Mouse (Mus musculus): ENCODE results near the gene Fndc8. TPM values are rescaled to one million over a fixed set of nuclear protein-coding genes. Genes with fewer than 3 reads are reported as not detected.

Gene Fndc8
- polyA plus RNA-seq, 1 experiment from 2014 or later: 0.22 TPM

- Histone ChIP-seq H3K4me3 (ENCODE audit: low read depth, low read length) (no peak overlapping the region), H3K27me3 (replicated peaks; ENCODE audit: control insufficient read depth, insufficient read depth, low read length) (no peaks in the 10 kb centered on the region), H3K4me1 (replicated peaks; ENCODE audit: control insufficient read depth, insufficient read depth, low read length) (no peaks in the 10 kb centered on the region), H3K4me2 (ENCODE audit: low read length) (no peak overlapping the region), H3K9me3 (ENCODE audit: control insufficient read depth, low read length) (no peaks in the 10 kb centered on the region), H3K27ac (ENCODE audit: low read depth) (no peak overlapping the region), H3K9ac (ENCODE audit: low read length) (no peak overlapping the region), H3K36me3 (ENCODE audit: control insufficient read depth, insufficient read depth, low read length) (peaks cover 30% of the 10 kb centered on the region)
- 88% methylated on average over 10 of the region's 10 CpGs for WGBS
- no peak for DNase-seq (ENCODE audit: low spot score)
- 0 out of 2 replicates have a peak, but pooled peaks have one; percentile 20 for ATAC-seq (replicated peaks; ENCODE audit: low FRiP score, low TSS enrichment, low read depth)
Measured at GRCm38 (mm10) chr11:82897478-82897877, 5.6 kb downstream of the Fndc8 start.

- H3K9ac ChIP-seq (ENCODE audit: low read length): no peak overlapping the region
- H3K27me3 ChIP-seq (replicated peaks; ENCODE audit: control insufficient read depth, insufficient read depth, low read length): no peaks in the 10 kb centered on the region
- peaks cover 53% of the 10 kb centered on the region for H3K36me3 ChIP-seq (ENCODE audit: control insufficient read depth, insufficient read depth, low read length)
- H3K4me1 ChIP-seq (replicated peaks; ENCODE audit: control insufficient read depth, insufficient read depth, low read length): no peaks in the 10 kb centered on the region
- H3K4me2 ChIP-seq (ENCODE audit: low read length): no peak overlapping the region
- ATAC-seq (replicated peaks; ENCODE audit: low FRiP score, low TSS enrichment, low read depth) (no peak), DNase-seq (ENCODE audit: low spot score) (no peak)
- H3K4me3 ChIP-seq (ENCODE audit: low read depth, low read length): no peak overlapping the region
- WGBS: 93% methylated on average over 5 of the region's 5 CpGs
- no peak overlapping the region for H3K27ac ChIP-seq (ENCODE audit: low read depth)
- H3K9me3 ChIP-seq (ENCODE audit: control insufficient read depth, low read length): no peaks in the 10 kb centered on the region
Measured at GRCm38 (mm10) chr11:82899720-82900119, 7.8 kb downstream of the Fndc8 start.

GRCm38 (mm10) chr11:82901606-82902310 lies 9.8 kb downstream of the Fndc8 start:
- Histone ChIP-seq H3K4me1 (replicated peaks; ENCODE audit: control insufficient read depth, insufficient read depth, low read length) (no peaks in the 10 kb centered on the region), H3K27ac (ENCODE audit: low read depth) (no peak overlapping the region), H3K9me3 (ENCODE audit: control insufficient read depth, low read length) (no peaks in the 10 kb centered on the region), H3K9ac (ENCODE audit: low read length) (no peak overlapping the region), H3K4me2 (ENCODE audit: low read length) (no peak overlapping the region), H3K4me3 (ENCODE audit: low read depth, low read length) (no peak overlapping the region), H3K27me3 (replicated peaks; ENCODE audit: control insufficient read depth, insufficient read depth, low read length) (no peaks in the 10 kb centered on the region), H3K36me3 (ENCODE audit: control insufficient read depth, insufficient read depth, low read length) (peaks cover 73% of the 10 kb centered on the region)
- ATAC-seq (replicated peaks; ENCODE audit: low FRiP score, low TSS enrichment, low read depth) (no peak), DNase-seq (ENCODE audit: low spot score) (no peak)
- WGBS: 93% methylated on average over 20 of the region's 20 CpGs

GRCm38 (mm10) chr11:82904952-82905351 lies 13.0 kb downstream of the Fndc8 start:
- ATAC-seq (replicated peaks; ENCODE audit: low FRiP score, low TSS enrichment, low read depth) (no peak), DNase-seq (ENCODE audit: low spot score) (no peak)
- no peaks in the 10 kb centered on the region for H3K9me3 ChIP-seq (ENCODE audit: control insufficient read depth, low read length)
- H3K27ac ChIP-seq (ENCODE audit: low read depth): no peak overlapping the region
- peaks cover 70% of the 10 kb centered on the region for H3K36me3 ChIP-seq (ENCODE audit: control insufficient read depth, insufficient read depth, low read length)
- H3K9ac ChIP-seq (ENCODE audit: low read length): no peak overlapping the region
- WGBS: 63% methylated on average over 8 of the region's 8 CpGs
- H3K4me3 ChIP-seq (ENCODE audit: low read depth, low read length): no peak overlapping the region
- H3K4me2 ChIP-seq (ENCODE audit: low read length): no peak overlapping the region
- no peaks in the 10 kb centered on the region for H3K27me3 ChIP-seq (replicated peaks; ENCODE audit: control insufficient read depth, insufficient read depth, low read length)
- peaks cover 3% of the 10 kb centered on the region; the same call in 1 of the 2 replicates for H3K4me1 ChIP-seq (replicated peaks; ENCODE audit: control insufficient read depth, insufficient read depth, low read length)

GRCm38 (mm10) chr11:82905816-82906215 lies 13.9 kb downstream of the Fndc8 start:
- Histone ChIP-seq H3K9me3 (ENCODE audit: control insufficient read depth, low read length) (no peaks in the 10 kb centered on the region), H3K36me3 (ENCODE audit: control insufficient read depth, insufficient read depth, low read length) (peaks cover 61% of the 10 kb centered on the region), H3K9ac (ENCODE audit: low read length) (no peak overlapping the region), H3K4me3 (ENCODE audit: low read depth, low read length) (no peak overlapping the region), H3K4me1 (replicated peaks; ENCODE audit: control insufficient read depth, insufficient read depth, low read length) (peaks cover 3% of the 10 kb centered on the region; the same call in 1 of the 2 replicates), H3K27ac (ENCODE audit: low read depth) (no peak overlapping the region), H3K4me2 (ENCODE audit: low read length) (no peak overlapping the region), H3K27me3 (replicated peaks; ENCODE audit: control insufficient read depth, insufficient read depth, low read length) (no peaks in the 10 kb centered on the region)
- 93% methylated on average over 5 of the region's 5 CpGs for WGBS
- ATAC-seq (replicated peaks; ENCODE audit: low FRiP score, low TSS enrichment, low read depth) (no peak), DNase-seq (ENCODE audit: low spot score) (no peak)

- peak within 1 kb of the TSS; percentile 76 for H3K9ac ChIP-seq (ENCODE audit: low read length)
- H3K27me3 ChIP-seq (replicated peaks; ENCODE audit: control insufficient read depth, insufficient read depth, low read length): no peaks in the 10 kb centered on the region
- H3K4me2 ChIP-seq (ENCODE audit: low read length): peak within 1 kb of the TSS; percentile 88
- H3K4me1 ChIP-seq (replicated peaks; ENCODE audit: control insufficient read depth, insufficient read depth, low read length): peaks cover 3% of the 10 kb centered on the region; the same call in 1 of the 2 replicates
- H3K4me3 ChIP-seq (ENCODE audit: low read depth, low read length): peak within 1 kb of the TSS; percentile 66
- no peaks in the 10 kb centered on the region for H3K9me3 ChIP-seq (ENCODE audit: control insufficient read depth, low read length)
- peak; percentile 99 for DNase-seq (ENCODE audit: low spot score)
- ATAC-seq (replicated peaks; ENCODE audit: low FRiP score, low TSS enrichment, low read depth): peak; percentile 73; the same call in 1 of the 2 replicates
- H3K27ac ChIP-seq (ENCODE audit: low read depth): no peak within 1 kb of the TSS
- H3K36me3 ChIP-seq (ENCODE audit: control insufficient read depth, insufficient read depth, low read length): peaks cover 41% of the 10 kb centered on the region
- 2% methylated on average over 73 of the region's 73 CpGs for WGBS
Measured at GRCm38 (mm10) chr11:82907651-82908607, 16.0 kb downstream of the Fndc8 start, which contains the start of gene Nle1. Gene Nle1 (minus strand): TSS chr11:82908411.

GRCm38 (mm10) chr11:82908608-82908989 lies 16.7 kb downstream of the Fndc8 start:
- 45% methylated on average over 10 of the region's 10 CpGs for WGBS
- ATAC-seq (replicated peaks; ENCODE audit: low FRiP score, low TSS enrichment, low read depth) (no peak), DNase-seq (ENCODE audit: low spot score) (no peak)

GRCm38 (mm10) chr11:82910250-82910649 lies 18.3 kb downstream of the Fndc8 start, which contains the start of gene Unc45b:
Gene Unc45b (plus strand): TSS chr11:82910550.
- Histone ChIP-seq H3K27ac (ENCODE audit: low read depth) (no peak within 1 kb of the TSS), H3K9ac (ENCODE audit: low read length) (no peak within 1 kb of the TSS), H3K4me3 (ENCODE audit: low read depth, low read length) (no peak within 1 kb of the TSS), H3K4me1 (replicated peaks; ENCODE audit: control insufficient read depth, insufficient read depth, low read length) (peaks cover 3% of the 10 kb centered on the region; the same call in 1 of the 2 replicates), H3K4me2 (ENCODE audit: low read length) (no peak within 1 kb of the TSS), H3K27me3 (replicated peaks; ENCODE audit: control insufficient read depth, insufficient read depth, low read length) (0 out of 2 replicates have a peak, but pooled peaks cover 2% of the 10 kb centered on the region), H3K36me3 (ENCODE audit: control insufficient read depth, insufficient read depth, low read length) (peaks cover 17% of the 10 kb centered on the region), H3K9me3 (ENCODE audit: control insufficient read depth, low read length) (no peaks in the 10 kb centered on the region)
- ATAC-seq (replicated peaks; ENCODE audit: low FRiP score, low TSS enrichment, low read depth) (no peak), DNase-seq (ENCODE audit: low spot score) (no peak)
- 82% methylated on average over 4 of the region's 4 CpGs for WGBS

More at GRCm38 (mm10) chr11:82908608-82908989, 16.7 kb downstream of the Fndc8 start:
- no peak overlapping the region for H3K27ac ChIP-seq (ENCODE audit: low read depth)
- peaks cover 34% of the 10 kb centered on the region for H3K36me3 ChIP-seq (ENCODE audit: control insufficient read depth, insufficient read depth, low read length)
- H3K4me1 ChIP-seq (replicated peaks; ENCODE audit: control insufficient read depth, insufficient read depth, low read length): peaks cover 3% of the 10 kb centered on the region; the same call in 1 of the 2 replicates
- H3K27me3 ChIP-seq (replicated peaks; ENCODE audit: control insufficient read depth, insufficient read depth, low read length): 0 out of 2 replicates have a peak, but pooled peaks cover under 1% of the 10 kb centered on the region
- peak overlapping the region; percentile 88 for H3K4me2 ChIP-seq (ENCODE audit: low read length)
- peak overlapping the region; percentile 66 for H3K4me3 ChIP-seq (ENCODE audit: low read depth, low read length)
- H3K9ac ChIP-seq (ENCODE audit: low read length): peak overlapping the region; percentile 76; the same call in 1 of the 2 replicates
- H3K9me3 ChIP-seq (ENCODE audit: control insufficient read depth, low read length): no peaks in the 10 kb centered on the region
